Mouse (Mus musculus) kidney, adult 2 months (tissue): ENCODE results near the gene 1700030J22Rik.

Source experiments
- CTCF ChIP-seq: fragments of 200-500 bp; conservative IDR thresholded peaks from 2 replicates; pipeline ENCODE4 v1.5.1; 2011; ENCODE audit warnings: low read depth, mild to moderate bottlenecking, control low read depth, low read length, moderate library complexity, mixed read lengths; ENCODE audit not compliant: insufficient read depth, insufficient read length
- POLR2A ChIP-seq: fragments of 200-500 bp; IDR thresholded peaks from one replicate; pipeline ENCODE4 v1.6.1; 2011; ENCODE audit warnings: low read depth, low read length, control low read depth

DNA sequence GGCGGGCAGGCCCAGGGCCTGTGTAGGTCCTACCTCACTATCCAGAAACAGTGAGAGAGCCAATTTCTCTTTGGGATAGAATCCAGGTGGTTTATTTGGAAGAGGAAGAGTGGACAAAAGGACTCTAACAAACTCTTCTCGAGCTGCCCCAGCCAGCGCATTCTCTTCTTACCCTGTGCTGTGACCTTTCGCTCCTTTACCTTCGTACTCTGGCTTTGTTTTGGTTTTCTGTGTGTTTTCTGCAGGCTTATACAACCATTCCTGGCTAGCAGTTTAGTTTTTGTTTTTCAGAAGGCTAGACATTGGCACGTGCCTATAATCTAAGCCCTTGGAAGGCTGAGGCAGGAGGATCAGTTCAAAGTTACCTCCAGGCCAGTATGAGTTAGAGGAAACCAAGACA, 9.2 kb downstream of the 1700030J22Rik start:
- TF ChIP-seq CTCF: no peak
- TF ChIP-seq POLR2A: no peak
